Mouse (Mus musculus): ENCODE measurements at regions not wholly inside any gene's neighbourhood (a gene's known extent, or its start where the extent isn't known, plus 50 kb on each side); places are given as distances from the start of the nearest gene placed in this dataset.

DNA sequence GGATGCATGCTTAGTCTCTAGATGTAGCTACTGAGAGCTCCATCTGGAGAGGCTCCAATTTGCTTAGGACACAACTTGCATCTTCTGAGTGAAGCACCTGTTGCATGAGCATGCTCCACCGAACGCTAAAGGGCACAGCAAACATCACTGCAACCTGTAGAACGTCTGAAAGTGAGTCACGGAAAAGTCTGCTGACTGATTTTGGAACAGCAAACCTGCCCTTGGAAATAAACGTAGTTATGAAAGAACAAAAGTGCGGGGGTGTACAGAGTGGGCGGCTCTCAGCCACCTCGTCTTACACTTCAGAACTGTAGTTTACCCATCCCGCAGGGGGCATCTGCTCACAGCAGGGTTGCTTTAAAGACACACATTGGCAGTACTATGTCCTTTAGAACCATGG, 97.0 kb upstream of the Rxylt1 start:
- DNase-seq (ENCODE audit: low read depth, low spot score): peak; percentile 16

DNA sequence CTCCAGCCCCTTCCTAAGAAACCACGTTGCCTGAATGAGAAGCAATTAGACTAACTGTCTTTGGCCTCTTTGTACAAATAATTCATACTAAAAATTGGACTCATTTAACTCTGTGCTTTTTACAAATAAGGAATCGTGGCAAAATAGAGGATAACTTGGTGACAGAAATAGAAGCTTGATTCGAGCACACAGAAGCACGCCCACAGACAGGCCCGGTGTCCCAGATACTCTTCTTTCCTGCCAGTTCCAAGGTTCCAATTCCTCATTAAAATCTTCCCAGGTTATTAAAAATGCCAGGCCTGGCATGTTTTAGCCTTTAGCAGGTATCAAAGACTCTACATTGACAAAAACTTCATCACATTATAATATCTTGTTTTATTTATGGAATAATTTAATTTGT, 96.2 kb upstream of the Rxylt1 start:
- no peak for DNase-seq (ENCODE audit: low read depth, low spot score)

DNA sequence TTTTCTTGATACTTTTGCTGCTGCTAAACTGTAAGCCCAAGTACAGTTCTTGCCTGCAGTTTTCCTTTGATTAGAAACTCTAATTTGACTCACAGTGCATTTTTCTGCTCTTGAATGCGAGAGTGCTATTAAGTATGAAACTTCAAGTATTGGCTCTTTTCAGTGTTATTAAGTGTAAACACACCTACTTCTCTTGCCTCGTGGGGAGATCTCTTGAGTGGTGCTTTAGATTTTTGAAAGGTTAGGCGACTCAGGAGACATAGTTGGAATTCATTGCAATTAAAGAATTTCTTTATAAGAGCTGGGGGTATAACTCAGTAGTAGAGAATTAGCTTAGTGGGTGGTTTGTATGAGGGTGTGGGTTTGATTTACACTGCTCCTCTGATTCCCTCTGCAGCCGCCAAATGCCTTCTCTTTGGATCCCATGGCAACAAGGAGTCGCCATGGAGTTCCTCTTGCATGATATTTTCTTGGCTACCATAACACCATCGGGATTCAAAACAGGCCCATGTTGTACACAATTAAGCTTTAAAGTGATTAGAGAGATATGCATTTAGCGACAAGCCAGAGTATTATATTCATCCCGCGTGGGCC, 88.1 kb upstream of the Rxylt1 start:
- DNase-seq (ENCODE audit: low read depth, low spot score): no peak

DNA sequence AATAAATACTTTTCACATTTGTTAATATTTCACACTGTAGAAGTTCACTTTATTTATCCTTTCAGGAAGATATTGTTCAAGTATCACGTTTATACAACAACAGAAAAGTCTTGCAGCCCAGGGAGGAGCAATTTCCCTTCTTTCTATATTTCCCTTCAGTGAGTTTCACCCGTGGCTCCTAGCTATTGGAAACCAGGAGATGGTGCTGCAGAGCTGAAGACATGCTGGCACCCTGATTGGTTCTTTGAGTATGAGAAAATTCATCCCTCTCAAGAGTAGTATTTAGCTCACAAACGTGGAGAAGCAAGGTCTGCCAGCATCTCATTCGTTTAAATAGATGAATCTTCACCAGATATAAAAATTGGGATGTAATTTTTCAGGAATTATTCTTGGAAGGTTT, 85.9 kb upstream of the Rxylt1 start:
- no peak for DNase-seq (ENCODE audit: low read depth, low spot score)

DNA sequence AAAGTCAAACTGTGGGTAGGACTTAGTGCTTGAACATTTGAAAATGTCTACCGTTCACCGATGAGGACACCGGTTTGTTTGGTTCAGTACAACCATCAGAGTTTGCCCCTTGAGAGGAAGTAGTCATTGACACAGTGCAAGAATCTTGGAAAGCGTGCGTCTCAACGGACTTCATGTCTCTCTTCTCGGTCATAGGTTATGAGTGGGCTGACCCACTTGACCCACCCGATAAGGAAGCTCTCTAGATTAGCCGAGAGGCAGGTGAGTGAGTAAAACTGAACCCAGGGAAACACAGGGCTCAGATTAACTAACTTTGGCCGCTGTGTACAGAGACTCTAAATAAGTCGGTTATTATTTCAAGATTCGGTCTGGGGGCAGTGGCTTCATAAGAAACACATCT, 51.9 kb upstream of the Rxylt1 start:
- no peak for DNase-seq (ENCODE audit: low read depth, low spot score)

DNA sequence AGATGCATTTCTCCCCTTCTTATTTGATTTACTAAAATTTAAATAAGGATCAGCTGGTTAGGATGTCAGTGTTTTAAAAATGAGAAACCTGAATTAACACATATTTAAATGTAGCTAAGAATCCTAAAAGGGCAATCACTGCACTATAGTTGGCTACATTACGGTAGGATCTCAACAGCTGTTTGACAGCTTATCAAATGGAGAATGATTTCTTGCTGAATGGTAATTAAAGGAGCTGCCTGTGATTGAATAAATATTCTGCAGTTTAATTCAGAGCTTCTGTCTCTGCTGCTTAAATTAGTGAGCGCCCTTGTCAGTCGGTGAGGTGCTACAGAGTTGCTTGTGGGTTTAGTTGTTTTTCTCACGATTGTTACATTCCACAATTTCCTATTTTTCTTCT, 51.4 kb upstream of the Rxylt1 start:
- DNase-seq (ENCODE audit: low read depth, low spot score): no peak

All from A20 (cell line).